Mouse (Mus musculus) heart, postnatal 0 days (tissue): ENCODE measurements around the gene Stap2.

Experiments
- CTCF ChIP-seq: IDR thresholded peaks from 2 replicates; pipeline ENCODE4 v1.5.1; 2016; ENCODE audit warnings: antibody characterized with exemption, control low read depth, low read depth
- EP300 ChIP-seq: IDR thresholded peaks from 2 replicates; pipeline ENCODE4 v1.6.1; 2016; ENCODE audit warnings: antibody characterized with exemption, low read depth

GRCm38 (mm10) chr17:56022989-56023290 lies 17.6 kb upstream of the Stap2 start:
- TF ChIP-seq CTCF (no peak), EP300 (no peak)
